Mouse (Mus musculus): Measurements from ENCODE around the gene Ccdc146. TPM values are rescaled to one million over a fixed set of nuclear protein-coding genes. Genes with fewer than 3 reads are reported as not detected.

The Ccdc146 gene
- total RNA-seq, 2 experiments from 2014 or later, result 1.5 to 1.6 TPM

GRCm38 (mm10) chr5:21245241-21245640 is 179.2 kb downstream of the Ccdc146 start:
- intact Hi-C loops (cut with DNase I; ENCODE audit: low total_unique reads), result no loop called here
- DNase-seq, result no peak

GRCm38 (mm10) chr5:21244575-21244974 is 179.9 kb downstream of the Ccdc146 start:
- intact Hi-C loops (cut with DNase I; ENCODE audit: low total_unique reads), result no loop called here
- no peak for DNase-seq

Other genes with a start within 250 kb of the Ccdc146 start
- 1 to 10 TPM; 2.1 to 2.4 TPM for gene Gsap, start 238.4 kb downstream of the Ccdc146 start, total RNA-seq (2021)
- gene Fgl2, start 52.0 kb downstream of the Ccdc146 start, total RNA-seq (2021), result 1 to 10 TPM; 5.7 to 6.1 TPM
- 1 to 10 TPM; 5.9 to 6.5 TPM for gene Fam185a, start 281 bp upstream of the Ccdc146 start, total RNA-seq (2021)
- 10 to 100 TPM in 1 of 2 experiments, 1 to 10 TPM in 1; 9.8 to 14.3 TPM for gene Lrrc17, start 118.9 kb upstream of the Ccdc146 start, total RNA-seq (2021)
- gene Fbxl13, start 221.0 kb upstream of the Ccdc146 start, total RNA-seq (2021), result under 1 TPM; 0.16 to 0.22 TPM
- gene Armc10, start 221.1 kb upstream of the Ccdc146 start, total RNA-seq (2021), result 1 to 10 TPM; 6.2 to 6.8 TPM